Mouse (Mus musculus): ENCODE data around the gene Krt23. TPM values are rescaled to one million over a fixed set of nuclear protein-coding genes. Genes with fewer than 3 reads are reported as not detected.
A peak's percentile ranks its signal among the peaks of the same experiment; 100 is the strongest.

The Krt23 gene
- polyA plus RNA-seq, 1 experiment from 2014 or later = 204 TPM

DNA sequence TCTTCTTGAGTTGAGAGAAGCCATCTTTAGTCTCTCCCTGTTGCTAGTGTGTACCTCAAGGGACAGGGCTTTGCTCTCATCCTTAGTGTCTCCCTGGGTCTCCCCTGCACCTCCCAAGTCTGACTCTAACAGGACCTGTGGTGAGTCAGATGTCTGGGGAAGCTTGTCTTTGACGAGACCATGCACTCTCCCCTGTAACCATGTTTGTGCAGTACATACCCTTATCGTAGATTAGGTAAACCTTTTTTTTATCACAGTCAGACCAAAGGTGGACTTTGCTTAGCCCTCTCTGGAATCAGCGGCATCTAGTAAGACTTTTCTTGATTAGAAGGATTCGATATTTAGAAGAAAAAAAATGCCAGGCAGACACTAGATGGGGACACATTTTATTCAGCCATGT, 38.9 kb downstream of the Krt23 start:
- Histone ChIP-seq H3K4me1 (replicated peaks; ENCODE audit: control insufficient read depth, insufficient read depth) (no peaks in the 10 kb centered on the region), H3K4me3 (ENCODE audit: low read depth, low read length) (no peak overlapping the region), H3K4me2 (replicated peaks; ENCODE audit: low read depth) (no peak overlapping the region), H3K9ac (ENCODE audit: low read length) (no peak overlapping the region), H3K27ac (replicated peaks) (peak overlapping the region; percentile 56; the same call in 1 of the 2 replicates), H3K9me3 (ENCODE audit: control insufficient read depth, low read length) (no peaks in the 10 kb centered on the region), H3K36me3 (ENCODE audit: control insufficient read depth, insufficient read depth, low read length) (no peaks in the 10 kb centered on the region), H3K27me3 (ENCODE audit: control insufficient read depth, insufficient read depth, low read length) (no peaks in the 10 kb centered on the region)
- TF ChIP-seq EP300 (optimal IDR thresholded peaks at IDR 0.05) (no peak), CTCF (IDR thresholded peaks at IDR 0.05; ENCODE audit: low read depth) (no peak)
- ATAC-seq (ENCODE audit: low FRiP score, low TSS enrichment) (peak; percentile 80), DNase-seq (ENCODE audit: low spot score) (no peak)
- WGBS = 57% methylated on average over 4 of the region's 4 CpGs

DNA sequence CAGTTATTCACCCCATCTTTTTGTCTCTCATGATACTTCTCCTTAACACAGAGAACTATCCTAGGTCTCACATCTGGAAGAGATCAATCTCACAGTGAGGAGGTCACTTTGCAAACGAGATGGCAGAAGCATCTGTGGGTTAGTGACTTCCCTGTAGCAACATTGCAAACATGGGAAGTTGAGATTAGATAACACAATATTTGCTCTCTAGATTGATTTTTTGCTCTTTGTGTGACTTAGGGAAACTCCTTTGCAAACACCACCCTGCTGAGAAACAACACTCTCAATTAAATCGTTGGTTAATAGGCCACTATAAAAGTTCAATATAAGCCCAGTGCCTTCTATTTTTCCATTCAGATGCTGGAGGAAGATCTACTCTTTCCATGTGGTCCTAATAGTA, 44.2 kb downstream of the Krt23 start:
- DNase-seq (ENCODE audit: low spot score) (no peak), ATAC-seq (ENCODE audit: low FRiP score, low TSS enrichment) (0 out of 2 replicates have a peak, but pooled peaks have one; percentile 35)
- no peak for TF ChIP-seq CTCF (IDR thresholded peaks at IDR 0.05; ENCODE audit: low read depth)
- no peak for TF ChIP-seq EP300 (optimal IDR thresholded peaks at IDR 0.05)
- 26% methylated on average over 2 of the region's 2 CpGs for WGBS
- Histone ChIP-seq H3K4me2 (replicated peaks; ENCODE audit: low read depth) (no peak overlapping the region), H3K4me1 (replicated peaks; ENCODE audit: control insufficient read depth, insufficient read depth) (no peaks in the 10 kb centered on the region), H3K4me3 (ENCODE audit: low read depth, low read length) (no peak overlapping the region), H3K27ac (replicated peaks) (no peak overlapping the region), H3K9ac (ENCODE audit: low read length) (no peak overlapping the region), H3K36me3 (ENCODE audit: control insufficient read depth, insufficient read depth, low read length) (no peaks in the 10 kb centered on the region), H3K9me3 (ENCODE audit: control insufficient read depth, low read length) (no peaks in the 10 kb centered on the region), H3K27me3 (ENCODE audit: control insufficient read depth, insufficient read depth, low read length) (no peaks in the 10 kb centered on the region)

DNA sequence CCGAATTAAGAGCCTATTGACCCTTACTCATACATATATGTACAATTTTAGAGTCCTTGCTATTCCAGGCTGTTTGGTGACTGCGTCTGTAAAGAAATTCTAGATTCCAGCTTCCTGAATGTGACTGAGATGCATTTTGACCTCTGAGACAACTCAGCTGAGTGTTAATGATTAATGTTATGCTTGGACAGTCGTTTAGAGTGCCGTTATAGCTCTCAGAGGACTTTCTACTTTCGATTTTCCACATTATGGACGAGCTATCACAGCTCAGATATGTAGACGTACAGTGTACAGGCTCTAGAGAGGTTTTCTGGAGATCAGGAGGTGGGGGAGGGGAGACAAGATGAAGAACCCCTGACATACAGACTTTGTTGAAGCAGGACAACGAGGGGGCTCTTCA, 51.7 kb downstream of the Krt23 start:
- H3K27me3 ChIP-seq (ENCODE audit: control insufficient read depth, insufficient read depth, low read length) = no peaks in the 10 kb centered on the region
- no peaks in the 10 kb centered on the region for H3K9me3 ChIP-seq (ENCODE audit: control insufficient read depth, low read length)
- H3K4me1 ChIP-seq (replicated peaks; ENCODE audit: control insufficient read depth, insufficient read depth) = no peaks in the 10 kb centered on the region
- no peak for DNase-seq (ENCODE audit: low spot score)
- no peak overlapping the region for H3K4me3 ChIP-seq (ENCODE audit: low read depth, low read length)
- no peaks in the 10 kb centered on the region for H3K36me3 ChIP-seq (ENCODE audit: control insufficient read depth, insufficient read depth, low read length)
- no peak overlapping the region for H3K27ac ChIP-seq (replicated peaks)
- no peak overlapping the region for H3K9ac ChIP-seq (ENCODE audit: low read length)
- WGBS = 46% methylated on average over 8 of the region's 8 CpGs
- ATAC-seq (ENCODE audit: low FRiP score, low TSS enrichment) = no peak
- no peak overlapping the region for H3K4me2 ChIP-seq (replicated peaks; ENCODE audit: low read depth)
- no peak for TF ChIP-seq EP300 (optimal IDR thresholded peaks at IDR 0.05)
- no peak for TF ChIP-seq CTCF (IDR thresholded peaks at IDR 0.05; ENCODE audit: low read depth)

DNA sequence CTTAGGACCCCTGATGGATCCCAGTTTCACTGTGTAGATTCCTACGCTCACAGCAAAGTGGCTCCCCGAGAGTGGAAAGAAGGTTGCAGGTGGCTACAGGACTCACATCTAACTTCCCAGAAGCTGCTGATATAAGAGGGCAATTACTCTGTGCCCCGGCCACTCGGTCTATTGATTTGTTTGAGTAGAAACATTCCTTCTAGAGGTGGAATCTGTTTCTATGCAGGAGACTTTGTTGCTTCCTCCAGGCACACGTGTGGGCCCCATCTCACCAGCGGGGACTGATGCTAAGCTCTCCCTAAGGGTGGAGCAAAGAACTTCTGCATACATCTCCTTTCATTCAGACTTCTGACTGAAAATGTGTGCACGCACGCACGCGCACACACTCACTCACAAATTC, 53.5 kb downstream of the Krt23 start:
- no peaks in the 10 kb centered on the region for H3K27me3 ChIP-seq (ENCODE audit: control insufficient read depth, insufficient read depth, low read length)
- WGBS = 38% methylated on average over 10 of the region's 10 CpGs
- H3K9ac ChIP-seq (ENCODE audit: low read length) = no peak overlapping the region
- H3K9me3 ChIP-seq (ENCODE audit: control insufficient read depth, low read length) = no peaks in the 10 kb centered on the region
- no peaks in the 10 kb centered on the region for H3K4me1 ChIP-seq (replicated peaks; ENCODE audit: control insufficient read depth, insufficient read depth)
- no peak overlapping the region for H3K4me3 ChIP-seq (ENCODE audit: low read depth, low read length)
- H3K27ac ChIP-seq (replicated peaks) = no peak overlapping the region
- H3K4me2 ChIP-seq (replicated peaks; ENCODE audit: low read depth) = no peak overlapping the region
- ATAC-seq (ENCODE audit: low FRiP score, low TSS enrichment) = 0 out of 2 replicates have a peak, but pooled peaks have one; percentile 53
- no peak for TF ChIP-seq EP300 (optimal IDR thresholded peaks at IDR 0.05)
- no peak for TF ChIP-seq CTCF (IDR thresholded peaks at IDR 0.05; ENCODE audit: low read depth)
- no peaks in the 10 kb centered on the region for H3K36me3 ChIP-seq (ENCODE audit: control insufficient read depth, insufficient read depth, low read length)
- peak; percentile 38 for DNase-seq (ENCODE audit: low spot score)

- Histone ChIP-seq H3K4me2 (replicated peaks; ENCODE audit: low read depth) (peak within 1 kb of the TSS; percentile 11), H3K4me1 (replicated peaks; ENCODE audit: control insufficient read depth, insufficient read depth) (no peaks in the 10 kb centered on the region), H3K27ac (replicated peaks) (no peak within 1 kb of the TSS), H3K27me3 (ENCODE audit: control insufficient read depth, insufficient read depth, low read length) (no peaks in the 10 kb centered on the region), H3K4me3 (ENCODE audit: low read depth, low read length) (no peak within 1 kb of the TSS), H3K9me3 (ENCODE audit: control insufficient read depth, low read length) (no peaks in the 10 kb centered on the region), H3K36me3 (ENCODE audit: control insufficient read depth, insufficient read depth, low read length) (no peaks in the 10 kb centered on the region), H3K9ac (ENCODE audit: low read length) (peak within 1 kb of the TSS; percentile 35; the same call in 1 of the 2 replicates)
- WGBS = 22% methylated on average over 10 of the region's 10 CpGs
- DNase-seq (ENCODE audit: low spot score) (peak; percentile 42), ATAC-seq (ENCODE audit: low FRiP score, low TSS enrichment) (peak; percentile 77)
- no peak for TF ChIP-seq CTCF (IDR thresholded peaks at IDR 0.05; ENCODE audit: low read depth)
- no peak for TF ChIP-seq EP300 (optimal IDR thresholded peaks at IDR 0.05)
Observed at GRCm38 (mm10) chr11:99437972-99438371, 55.0 kb downstream of the Krt23 start, which contains the start of gene Krt20. Gene Krt20, minus strand, starts transcription at chr11:99438150.

DNA sequence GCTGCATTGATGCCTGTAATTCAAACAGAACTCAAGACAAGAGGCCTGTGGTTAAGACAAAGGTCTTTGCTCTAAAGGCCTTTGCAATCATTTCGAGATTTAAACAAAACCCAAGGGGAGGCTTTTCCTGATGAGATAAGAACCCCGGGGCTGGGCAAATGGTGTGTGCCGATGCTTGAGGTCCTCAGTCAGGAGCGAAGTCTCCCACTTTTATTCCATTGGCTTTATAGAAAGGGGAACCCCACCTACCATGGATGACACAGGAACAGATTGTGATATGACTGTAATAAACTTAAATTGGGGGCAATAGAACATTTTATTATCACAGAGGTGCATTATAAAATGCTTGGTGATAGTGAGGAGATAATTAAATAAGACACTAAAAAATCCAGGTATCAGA, 56.3 kb downstream of the Krt23 start:
- TF ChIP-seq EP300 (optimal IDR thresholded peaks at IDR 0.05) = no peak
- TF ChIP-seq CTCF (IDR thresholded peaks at IDR 0.05; ENCODE audit: low read depth) = no peak
- no peak overlapping the region for H3K9ac ChIP-seq (ENCODE audit: low read length)
- DNase-seq (ENCODE audit: low spot score) (no peak), ATAC-seq (ENCODE audit: low FRiP score, low TSS enrichment) (no peak)
- no peaks in the 10 kb centered on the region for H3K9me3 ChIP-seq (ENCODE audit: control insufficient read depth, low read length)
- no peaks in the 10 kb centered on the region for H3K4me1 ChIP-seq (replicated peaks; ENCODE audit: control insufficient read depth, insufficient read depth)
- H3K4me2 ChIP-seq (replicated peaks; ENCODE audit: low read depth) = no peak overlapping the region
- no peak overlapping the region for H3K4me3 ChIP-seq (ENCODE audit: low read depth, low read length)
- H3K27me3 ChIP-seq (ENCODE audit: control insufficient read depth, insufficient read depth, low read length) = no peaks in the 10 kb centered on the region
- 56% methylated on average over 4 of the region's 4 CpGs for whole genome bisulfite sequencing
- H3K27ac ChIP-seq (replicated peaks) = no peak overlapping the region; the same call in 1 of the 2 replicates
- no peaks in the 10 kb centered on the region for H3K36me3 ChIP-seq (ENCODE audit: control insufficient read depth, insufficient read depth, low read length)
